Mouse (Mus musculus) thymus, adult 2 months (tissue): ENCODE data around the gene Ddx41.

Experiments used
- CTCF ChIP-seq: fragments of 200-500 bp; IDR thresholded peaks from 2 replicates; pipeline ENCODE4 v1.5.1; 2012; ENCODE audit warnings: mild to moderate bottlenecking, control low read depth, low read length, moderate library complexity, borderline replicate concordance; ENCODE audit not compliant: control insufficient read depth, poor library complexity, insufficient read depth; ENCODE audit errors: extremely low read depth
- POLR2A ChIP-seq: fragments of 200-500 bp; IDR thresholded peaks from 2 replicates; pipeline ENCODE4 v1.6.1; 2012; ENCODE audit warnings: mild to moderate bottlenecking, low read length, control low read depth, moderate library complexity; ENCODE audit not compliant: control insufficient read depth, poor library complexity, insufficient read depth; ENCODE audit errors: extremely low read depth

GRCm38 (mm10) chr13:55504390-55504789 is 32.1 kb downstream of the Ddx41 start:
- TF ChIP-seq POLR2A (no peak), CTCF (no peak)
